Mouse (Mus musculus): ENCODE measurements around the gene Gorab.

The Gorab gene

DNA sequence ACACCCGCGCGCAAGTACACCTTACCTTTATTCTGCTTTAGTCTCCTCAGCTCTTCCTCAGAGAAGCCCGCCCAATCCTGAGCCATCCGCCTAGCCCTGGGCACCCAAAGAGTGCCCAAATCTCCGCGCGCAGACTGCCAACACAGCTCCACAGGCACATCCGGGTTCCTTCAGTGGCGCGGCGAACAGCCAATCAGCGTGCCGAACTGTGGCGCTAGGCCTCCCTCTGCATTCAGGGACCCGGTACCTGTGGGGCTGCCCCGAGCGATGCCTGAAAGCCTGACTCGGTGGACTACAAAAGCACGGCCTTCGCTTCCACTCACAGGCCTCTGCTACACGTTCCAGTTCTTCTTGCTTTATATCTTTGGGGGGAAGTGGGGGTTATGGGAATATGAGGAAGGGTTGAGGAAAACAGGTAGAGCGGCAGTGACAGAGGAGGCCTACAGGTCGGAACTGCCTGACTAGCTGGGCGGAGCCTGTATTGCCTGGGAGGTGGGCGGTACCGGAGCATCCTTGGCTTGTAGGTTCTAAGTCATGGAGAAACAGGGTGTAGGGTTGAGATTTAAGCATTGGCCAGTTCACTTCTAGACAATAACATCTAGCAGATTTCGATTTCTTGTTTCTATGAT lies at the start of gene Gorab:
Gene Gorab, minus strand, starts transcription at position 172 of the 629 bp plus-strand sequence.
- peak; percentile 97 for DNase-seq (ENCODE audit: low read depth, low spot score)

DNA sequence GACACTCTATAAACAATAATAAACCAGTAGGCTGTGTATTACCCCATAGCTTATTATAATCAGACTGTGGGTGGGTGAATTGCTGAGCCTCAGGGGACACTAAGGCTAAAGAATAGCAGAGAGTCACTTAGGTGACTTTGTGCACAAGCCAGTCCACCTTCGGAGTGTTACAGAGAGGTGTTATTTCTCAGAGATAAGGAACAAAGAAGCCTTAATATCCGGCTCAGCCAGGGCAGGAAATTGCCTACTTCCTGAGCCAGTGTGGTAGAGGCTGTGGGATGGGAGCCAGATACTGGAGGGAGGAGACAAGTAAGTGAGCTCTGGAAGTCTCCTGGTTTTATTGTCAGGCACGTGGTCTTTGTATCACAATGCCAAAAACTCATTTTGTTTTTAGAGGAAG lies 40.4 kb upstream of the Gorab start:
- DNase-seq (ENCODE audit: low read depth, low spot score) = peak; percentile 60

DNA sequence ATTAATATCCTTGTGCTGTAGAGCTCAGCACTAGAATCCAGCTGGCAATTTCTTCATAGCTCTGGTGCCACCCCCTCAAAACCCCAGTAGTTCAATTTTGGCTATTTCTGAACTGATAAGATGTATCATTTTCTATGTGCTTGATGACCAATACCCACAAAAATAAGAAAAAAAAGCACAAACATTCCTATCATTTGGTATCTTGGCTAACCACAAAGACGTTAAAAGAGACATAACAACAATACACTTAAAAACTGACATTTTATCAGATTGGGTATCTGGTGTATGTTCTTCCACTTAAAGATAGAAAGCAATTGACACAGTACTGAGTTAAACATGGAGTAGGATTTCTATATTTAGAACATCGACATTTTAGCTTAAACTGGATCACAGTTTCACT lies 35.5 kb upstream of the Gorab start:
- no peak for DNase-seq (ENCODE audit: low read depth, low spot score)

DNA sequence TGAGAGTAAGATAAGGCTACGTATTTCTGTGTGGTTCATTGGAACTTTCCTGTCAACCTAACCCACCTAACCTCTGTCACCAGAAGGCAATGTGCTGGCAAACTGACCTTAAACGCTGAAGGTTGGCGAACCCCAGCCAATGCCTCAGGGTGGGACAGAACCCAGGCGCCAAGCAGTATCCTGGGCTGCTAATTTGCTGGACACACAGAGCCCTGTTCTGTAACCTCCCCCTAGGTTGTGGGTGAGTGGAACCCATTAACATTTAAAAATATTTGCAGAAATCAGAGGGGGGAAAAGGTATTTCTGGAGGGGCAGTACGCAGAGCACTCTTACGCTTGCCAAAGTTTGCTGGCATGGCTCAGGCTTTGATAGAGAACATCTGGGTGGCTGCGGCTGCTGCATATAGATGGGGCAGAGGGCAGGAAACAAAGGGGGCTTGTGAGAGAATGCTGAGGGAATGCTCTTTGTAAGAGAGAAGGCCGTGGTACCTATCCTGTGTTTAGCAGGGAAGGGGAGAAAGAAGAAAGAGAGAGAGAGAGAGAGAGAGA lies 20.1 kb upstream of the Gorab start:
- DNase-seq (ENCODE audit: low read depth, low spot score) = no peak

DNA sequence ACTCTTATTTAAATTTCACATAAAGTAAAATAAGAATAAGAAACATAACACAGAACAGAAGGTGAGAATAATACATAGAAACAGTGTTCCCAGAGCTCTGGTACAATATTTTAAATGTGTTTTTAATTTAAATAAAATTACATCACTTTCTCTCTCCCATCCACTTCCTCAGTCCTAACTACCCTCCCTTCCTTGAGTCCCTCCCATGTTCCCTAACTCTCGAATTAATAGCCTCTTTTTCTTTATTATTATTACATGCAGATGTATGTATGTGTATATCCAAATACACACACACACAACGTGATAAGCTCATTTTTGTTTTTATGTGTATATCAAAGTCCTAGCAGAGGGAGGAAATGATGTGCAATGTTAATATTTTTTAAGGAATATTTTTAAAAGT lies 13.7 kb upstream of the Gorab start:
- DNase-seq (ENCODE audit: low read depth, low spot score) = no peak

DNA sequence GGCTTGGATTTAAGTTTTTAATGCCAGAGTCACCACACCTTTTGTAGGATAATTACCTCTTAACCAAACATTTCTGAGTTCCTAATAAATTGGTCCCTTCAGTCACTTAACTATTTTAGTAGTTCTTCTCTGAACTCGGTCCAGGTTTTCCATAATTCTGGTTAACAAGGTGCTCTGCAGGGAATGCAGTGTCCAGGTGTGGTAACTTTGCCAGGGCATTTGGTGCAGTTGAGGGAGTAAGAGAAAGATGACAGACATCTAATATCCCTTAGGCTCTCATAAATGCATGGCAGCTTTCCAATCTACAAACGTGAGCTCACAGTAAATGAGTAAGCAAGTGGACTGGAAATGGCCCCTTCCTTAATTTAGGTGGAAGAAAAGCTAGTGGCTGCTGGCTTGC lies 10.7 kb upstream of the Gorab start:
- DNase-seq (ENCODE audit: low read depth, low spot score) = no peak

DNA sequence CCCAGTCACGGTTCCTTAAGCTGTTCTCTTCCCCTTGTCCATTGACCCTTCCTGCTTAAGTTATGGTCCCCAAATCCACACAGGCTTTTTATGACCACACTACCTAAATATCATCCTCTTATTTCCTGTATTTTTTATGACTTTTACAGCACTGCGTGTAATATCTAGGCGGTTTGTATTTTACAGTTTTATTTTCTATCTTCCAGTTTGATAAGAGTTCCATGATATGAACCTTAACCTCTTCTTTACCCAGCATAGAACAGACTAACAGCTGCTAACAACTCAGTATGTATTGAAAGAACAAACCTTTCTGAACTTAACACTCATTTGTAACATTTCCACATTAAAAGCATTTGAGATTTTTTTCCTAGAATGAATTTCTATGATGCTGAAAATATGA lies 2.7 kb upstream of the Gorab start:
- no peak for DNase-seq (ENCODE audit: low read depth, low spot score)

DNA sequence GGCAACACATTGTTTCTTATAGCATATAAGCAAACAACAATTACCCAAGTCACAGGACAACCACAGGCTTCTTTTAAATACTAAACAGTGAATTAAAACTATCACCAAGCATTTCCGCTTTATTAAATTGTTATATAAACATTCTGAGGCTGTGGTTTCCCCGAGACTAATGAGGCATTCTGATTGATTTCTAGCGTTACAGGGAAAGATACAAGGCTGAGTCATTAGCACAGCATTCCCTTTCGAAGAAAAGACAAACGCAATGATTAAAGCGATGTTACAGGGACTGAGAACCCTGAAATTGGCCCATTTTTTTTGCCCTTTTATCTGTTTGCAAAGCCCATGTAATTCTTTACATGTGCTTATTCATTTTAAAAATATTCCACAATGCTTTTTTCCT lies 12.1 kb downstream of the Gorab start:
- no peak for DNase-seq (ENCODE audit: low read depth, low spot score)

DNA sequence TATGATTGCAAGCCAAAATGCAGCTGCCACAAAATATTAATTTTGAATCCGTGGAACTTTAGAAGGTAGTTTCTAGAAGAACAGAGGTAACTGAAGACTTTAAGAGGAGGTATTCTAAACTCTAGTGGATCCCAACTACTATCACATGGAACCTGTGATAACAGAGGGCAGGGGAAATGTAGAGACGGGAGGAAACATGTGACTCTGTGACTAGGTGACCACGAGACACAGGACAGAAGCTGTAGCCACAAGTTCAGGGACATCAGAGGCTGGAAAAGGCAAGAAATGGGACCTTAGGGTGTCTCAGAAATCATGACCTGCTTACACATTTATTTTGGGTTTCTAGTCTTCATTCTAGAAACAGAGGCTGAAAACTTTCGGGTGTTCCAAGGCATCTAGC lies 13.4 kb downstream of the Gorab start:
- no peak for DNase-seq (ENCODE audit: low read depth, low spot score)

DNA sequence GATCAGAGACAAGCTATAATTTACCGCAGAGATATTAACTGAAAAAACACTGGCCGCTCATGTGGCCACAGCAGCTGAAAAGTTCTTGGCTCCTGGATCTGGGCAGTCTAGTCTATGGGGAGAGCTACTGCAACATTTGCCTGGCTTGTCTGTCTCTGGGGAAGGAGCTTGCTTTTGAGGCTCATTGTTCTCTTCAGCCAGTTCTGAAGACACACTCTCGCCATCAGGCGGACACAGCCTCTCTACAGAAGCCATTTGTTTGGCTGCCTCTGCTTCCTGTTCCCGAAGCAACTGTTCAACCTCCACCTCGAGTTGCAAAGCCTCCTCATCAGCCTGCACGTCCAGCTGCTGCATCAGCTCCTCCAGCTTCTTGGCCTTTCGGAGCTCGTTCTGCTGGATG lies 17.3 kb downstream of the Gorab start:
- DNase-seq (ENCODE audit: low read depth, low spot score) = no peak

DNA sequence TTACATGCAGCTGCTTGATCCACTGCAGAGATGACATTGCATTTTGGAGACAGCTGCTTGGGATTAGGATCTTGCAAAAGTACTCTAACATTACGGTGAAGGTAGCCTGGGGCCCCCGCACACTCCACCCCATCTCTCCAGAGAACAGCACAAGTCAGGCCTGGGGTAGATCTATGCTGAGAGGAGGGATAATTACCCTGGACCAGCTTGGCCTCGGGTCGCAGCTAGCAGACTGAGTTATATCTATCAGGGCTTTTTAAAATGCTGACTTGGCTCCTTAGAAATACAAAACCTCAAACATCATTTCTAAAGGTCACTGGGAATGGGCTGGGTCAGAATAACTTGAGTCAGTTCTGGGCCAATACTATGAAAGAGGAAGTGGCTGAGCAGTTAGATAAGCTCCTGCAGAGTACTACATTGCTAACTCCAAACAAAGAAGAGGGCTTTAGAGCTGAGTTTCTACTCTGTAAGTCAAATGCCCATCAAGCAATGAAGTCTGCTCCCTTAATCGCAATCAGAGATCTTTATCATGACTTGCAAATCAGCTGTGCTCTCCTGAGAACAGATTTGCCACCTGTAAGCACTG lies 19.9 kb downstream of the Gorab start:
- DNase-seq (ENCODE audit: low read depth, low spot score) = peak; percentile 83

DNA sequence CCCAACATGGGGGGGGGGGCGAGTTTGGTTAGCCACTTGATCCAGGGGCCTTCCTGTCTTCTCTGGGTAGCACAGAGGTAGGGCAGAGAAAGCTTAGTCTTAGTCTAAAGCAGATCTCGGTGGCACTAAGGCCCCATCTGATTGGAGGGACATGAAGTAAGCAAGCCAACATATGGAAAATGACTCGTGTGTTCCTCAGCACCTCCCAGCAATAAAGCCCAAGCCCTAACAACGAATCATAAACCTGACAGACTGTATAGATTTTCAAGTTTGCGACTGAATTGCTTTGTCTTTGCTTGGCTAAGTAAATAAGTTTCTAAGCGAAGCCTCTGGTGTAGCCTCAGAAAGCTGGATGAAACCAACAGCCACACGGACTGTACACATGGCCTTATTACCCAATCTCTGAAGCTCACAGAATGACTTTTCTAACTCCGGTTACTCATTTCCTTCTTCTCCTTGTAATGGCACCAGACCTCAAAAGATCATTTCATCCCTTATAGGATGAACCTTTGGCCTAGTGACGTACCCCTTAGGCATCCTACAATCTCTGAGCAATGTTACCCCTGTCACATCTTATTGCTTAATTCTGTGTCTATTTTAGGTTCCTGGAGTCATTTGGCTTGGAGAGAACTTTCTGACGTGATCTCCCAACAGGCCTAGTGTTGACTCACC lies 21.3 kb downstream of the Gorab start:
- DNase-seq (ENCODE audit: low read depth, low spot score) = peak; percentile 94

DNA sequence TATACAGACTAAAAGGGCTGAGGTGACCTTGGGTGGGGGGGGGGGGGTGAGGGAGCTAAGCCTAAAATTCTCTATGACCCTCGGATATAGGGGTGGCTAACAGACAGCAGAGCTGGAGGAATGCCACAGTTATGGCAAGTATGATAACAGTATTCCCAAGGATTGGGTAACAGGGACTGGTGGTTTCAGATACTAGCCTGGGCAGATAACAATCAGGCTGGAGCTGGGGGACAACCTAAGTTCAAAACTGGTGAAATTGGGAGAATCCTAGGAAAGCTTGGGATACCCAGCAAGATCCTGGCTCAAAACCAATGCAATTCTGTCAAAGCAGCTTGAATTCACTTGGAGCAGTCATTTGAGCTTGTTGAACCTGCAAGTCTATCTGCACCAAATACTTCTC lies 22.9 kb downstream of the Gorab start:
- peak; percentile 68 for DNase-seq (ENCODE audit: low read depth, low spot score)

DNA sequence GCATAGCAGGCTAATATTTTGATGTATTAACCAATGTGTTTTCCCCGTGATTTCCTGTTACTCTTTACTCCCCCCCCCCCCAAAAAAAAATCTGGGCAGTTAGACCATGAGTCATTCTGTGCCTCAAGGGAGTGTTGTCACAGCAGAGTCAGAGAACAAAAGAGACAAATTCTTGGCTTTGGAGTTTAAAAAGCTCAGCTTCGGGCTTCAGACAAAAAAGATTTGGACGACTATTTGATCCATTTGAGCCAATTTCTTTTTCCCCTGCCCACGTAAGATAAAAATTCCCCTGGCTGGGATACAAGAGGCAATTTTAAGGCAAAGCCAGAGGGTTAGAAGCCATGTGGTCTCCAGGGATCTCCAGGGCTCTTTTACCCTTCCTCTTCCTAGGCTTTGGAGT lies 23.4 kb downstream of the Gorab start:
- peak; percentile 94 for DNase-seq (ENCODE audit: low read depth, low spot score)

DNA sequence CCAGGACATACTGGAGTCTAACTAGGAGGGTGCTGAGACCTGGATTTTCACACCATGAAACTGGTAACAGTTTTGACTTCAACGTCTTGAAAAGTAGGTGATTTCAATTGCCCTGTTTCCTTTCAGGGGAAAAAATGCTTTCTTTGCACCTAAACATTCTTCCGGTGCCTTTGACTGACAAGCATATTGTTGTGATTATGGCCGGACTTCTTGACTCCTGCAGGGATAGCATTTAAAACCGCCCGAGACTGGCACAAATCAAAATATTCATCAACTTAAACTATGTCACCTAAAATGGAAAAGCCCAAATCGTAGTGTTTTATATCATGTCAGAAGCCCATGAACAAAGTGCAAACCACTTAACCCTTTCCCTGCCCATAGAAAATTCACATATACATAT lies 25.5 kb downstream of the Gorab start:
- DNase-seq (ENCODE audit: low read depth, low spot score) = no peak

DNA sequence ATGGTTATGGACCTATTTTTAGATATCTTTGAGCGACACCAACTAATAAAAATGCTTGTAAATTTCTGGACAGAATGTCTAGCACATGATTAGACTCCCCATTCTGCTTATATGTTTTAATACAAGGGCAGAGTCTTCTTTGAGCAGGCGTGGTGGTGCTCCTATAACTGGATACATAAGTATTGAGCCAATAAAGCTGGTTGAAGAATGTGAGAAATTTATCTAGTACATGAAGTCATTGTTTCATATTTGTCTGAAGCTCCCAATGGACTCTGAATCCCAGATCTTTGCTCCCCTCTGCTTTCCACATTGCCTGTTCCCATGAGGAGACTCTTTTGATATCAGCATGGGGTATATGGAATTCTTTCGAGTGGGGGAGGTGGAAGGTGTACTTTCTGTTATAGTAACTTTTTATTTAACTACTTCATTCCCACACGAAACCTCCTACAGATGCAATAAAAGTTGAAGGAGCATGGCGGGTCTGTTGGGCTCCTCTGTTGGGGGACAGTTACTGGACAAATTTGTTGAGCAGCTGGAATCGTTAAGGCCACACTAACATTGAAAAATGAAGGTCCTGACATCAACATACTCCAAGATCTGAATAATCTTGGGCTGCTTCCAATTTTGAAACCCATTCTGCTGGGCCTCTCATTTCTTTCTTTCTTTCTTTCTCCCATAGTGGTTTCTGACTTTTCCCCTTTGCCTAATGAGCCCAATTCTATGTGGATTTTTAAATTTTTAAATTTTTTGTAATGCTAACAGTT lies 26.5 kb downstream of the Gorab start:
- peak; percentile 50 for DNase-seq (ENCODE audit: low read depth, low spot score)

DNA sequence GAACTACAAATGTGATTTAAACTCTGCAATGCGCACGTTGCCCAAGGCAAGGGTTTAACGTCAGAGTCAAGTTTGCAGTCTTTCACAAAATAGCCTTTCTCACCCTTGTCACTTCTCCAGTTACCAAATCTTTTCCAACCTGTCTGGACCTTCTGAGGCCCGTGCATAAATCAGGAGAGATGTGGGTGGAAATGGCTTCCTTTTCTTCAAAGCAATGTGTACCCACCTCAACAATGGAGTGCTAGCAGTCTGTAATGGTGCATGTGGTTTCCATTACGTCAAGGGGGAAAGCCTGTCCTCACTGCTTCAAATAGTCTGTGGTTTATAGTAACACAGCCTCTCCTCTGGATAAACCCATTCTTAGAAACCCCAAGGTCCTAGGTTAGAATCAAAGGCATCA lies 29.0 kb downstream of the Gorab start:
- DNase-seq (ENCODE audit: low read depth, low spot score) = peak; percentile 31

DNA sequence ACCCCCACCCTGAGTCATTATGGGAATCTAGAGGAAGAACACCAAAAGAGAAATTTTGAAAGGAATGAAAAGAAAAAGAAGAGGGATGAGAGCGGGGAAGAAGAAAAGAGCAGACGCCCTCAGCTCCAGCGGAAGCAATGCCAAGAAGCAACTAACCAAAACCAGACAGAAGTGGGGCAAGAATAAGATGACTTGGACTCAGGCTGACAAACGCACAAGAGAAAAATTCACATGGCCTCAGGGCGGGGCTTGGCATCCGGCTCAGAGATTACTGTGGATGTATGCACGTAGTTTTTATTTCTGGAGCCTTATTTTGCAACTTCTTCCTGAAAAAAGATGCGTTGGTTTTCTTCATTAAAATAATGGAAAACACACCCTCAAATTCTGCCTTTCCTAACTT lies 41.3 kb downstream of the Gorab start:
- DNase-seq (ENCODE audit: low read depth, low spot score) = peak; percentile 99

DNA sequence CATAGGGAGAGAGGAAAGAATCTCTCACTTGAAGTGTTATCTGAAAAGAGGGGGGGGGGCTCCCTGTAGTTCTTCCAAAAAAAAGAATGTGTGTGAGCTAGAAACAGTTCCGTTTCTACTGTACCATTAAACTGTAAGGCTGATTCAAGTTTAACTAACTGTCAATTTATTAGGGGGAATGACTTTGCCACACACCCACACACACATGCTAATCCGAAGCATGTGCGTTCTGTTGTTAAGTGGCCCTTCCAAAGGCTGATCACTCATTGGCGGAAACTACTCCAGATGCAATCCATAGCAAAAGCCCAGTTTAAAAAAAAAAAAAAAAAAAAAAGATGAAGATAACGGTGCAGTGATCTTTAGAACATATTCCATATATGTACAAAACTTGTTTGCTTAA lies 42.1 kb downstream of the Gorab start:
- peak; percentile 91 for DNase-seq (ENCODE audit: low read depth, low spot score)

DNA sequence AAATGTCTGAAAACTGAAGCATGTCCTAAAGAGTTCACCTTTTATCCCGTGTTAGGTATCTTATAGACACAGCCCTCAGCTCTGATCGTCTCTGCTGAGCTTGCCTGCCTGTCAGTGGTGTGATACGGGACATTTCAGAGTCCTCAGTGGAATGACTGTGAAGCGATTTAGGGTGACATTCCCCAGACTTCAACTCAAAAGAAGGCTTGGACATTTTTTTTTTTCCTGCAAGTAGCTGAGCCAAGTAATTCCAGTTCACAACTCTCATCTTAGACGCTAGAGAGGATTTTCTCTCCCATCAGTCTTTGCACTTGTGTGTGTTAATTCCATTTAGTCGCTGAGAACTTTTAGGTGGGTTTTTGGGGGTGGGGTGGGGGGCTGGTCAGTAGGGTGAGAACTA lies 42.7 kb downstream of the Gorab start:
- DNase-seq (ENCODE audit: low read depth, low spot score) = peak; percentile 60

DNA sequence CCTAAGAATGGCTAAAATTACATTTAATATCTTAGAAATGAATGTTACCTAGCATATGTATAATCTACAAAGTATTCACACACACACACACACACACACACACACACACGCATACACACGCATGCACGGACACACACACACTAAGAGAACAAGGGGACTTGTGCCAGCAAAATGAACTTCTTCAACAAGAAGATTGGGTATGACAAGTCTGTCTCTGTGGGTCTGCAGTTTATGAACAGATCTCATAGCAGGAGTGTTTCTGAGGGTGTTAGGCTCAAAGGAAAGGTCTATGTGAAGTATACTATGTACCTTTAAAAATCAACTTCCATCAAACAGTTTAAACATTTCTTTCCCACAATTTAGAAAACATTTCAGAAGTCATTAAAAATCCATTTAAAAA lies 43.9 kb downstream of the Gorab start:
- DNase-seq (ENCODE audit: low read depth, low spot score) = peak; percentile 61

DNA sequence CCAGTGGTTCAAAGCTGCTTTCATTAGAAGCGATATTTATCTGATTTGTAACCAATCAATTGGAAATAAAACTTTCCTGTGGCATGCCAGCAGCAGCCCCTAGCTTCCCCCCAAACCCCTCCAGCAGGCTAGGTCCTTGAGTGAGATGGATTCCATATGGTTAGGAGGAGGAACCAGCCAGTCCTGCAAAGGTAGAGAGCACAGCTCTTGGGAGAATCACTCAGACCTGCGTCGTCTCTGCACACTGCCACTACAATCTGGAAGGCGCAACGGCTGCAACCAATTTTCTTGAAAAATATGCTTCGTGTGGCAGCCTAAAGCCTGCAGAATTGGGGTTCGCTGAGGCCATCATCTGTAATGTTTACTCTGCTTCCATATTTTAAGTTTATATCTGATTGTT lies 45.3 kb downstream of the Gorab start:
- peak; percentile 71 for DNase-seq (ENCODE audit: low read depth, low spot score)
